28 mouse cellular contexts compared by ENCODE assay signal in the genomic region with DNA sequence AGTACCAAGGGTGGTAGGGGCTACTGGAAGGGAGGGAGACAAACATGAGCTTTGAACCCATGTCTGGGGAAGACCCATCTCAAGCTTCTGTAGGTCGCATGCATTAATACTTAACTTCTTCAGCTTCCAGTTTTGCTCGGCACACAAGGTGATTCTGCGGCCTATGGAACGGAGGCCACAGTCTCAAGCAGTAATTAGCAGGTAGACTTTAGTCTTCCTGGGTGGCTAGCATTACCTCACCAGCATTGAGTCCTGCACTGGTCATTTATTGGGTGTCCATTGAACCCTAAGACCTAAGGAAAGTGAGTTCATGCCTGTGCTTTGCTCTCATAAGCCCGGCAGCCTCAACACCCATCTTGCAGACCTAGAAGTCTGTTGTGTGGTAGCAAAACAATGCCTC.
DNase-seq lines count a peak whose midpoint lies in the region; ATAC-seq lines count a peak whose summit lies in the region.
"Had no signal": no experiment of that assay in that cellular context is flagged by ENCODE, and none has a peak within 500 bp of the region (broad histone marks: within the 10 kb centered on the region; RNA-seq: fewer than 3 reads in every experiment).

No protein-coding gene starts in this region.

- no peak overlapping the region for H3K4me3 ChIP-seq in forebrain, embryonic 13.5 days
- no peak overlapping the region for H3K4me3 ChIP-seq in forebrain, embryonic 10.5 days
- no peak overlapping the region for H3K4me3 ChIP-seq in kidney, embryonic 15.5 days (replicated peaks)
- H3K4me3 ChIP-seq in forebrain, embryonic 16.5 days (replicated peaks; ENCODE audit: low read length), result no peak overlapping the region
- H3K4me3 ChIP-seq: heart, embryonic 10.5 days; hindbrain, embryonic 12.5 days; midbrain, embryonic 13.5 days had no signal

- H3K4me2 ChIP-seq in forebrain, embryonic 13.5 days, result no peak overlapping the region
- H3K4me2 ChIP-seq in kidney, embryonic 15.5 days, result no peak overlapping the region
- no peak overlapping the region for H3K4me2 ChIP-seq in forebrain, embryonic 16.5 days (ENCODE audit: low read length)
- H3K4me2 ChIP-seq: hindbrain, embryonic 12.5 days; midbrain, embryonic 13.5 days had no signal

- H3K27me3 ChIP-seq in forebrain, embryonic 13.5 days, result no peaks in the 10 kb centered on the region
- H3K27me3 ChIP-seq in forebrain, embryonic 10.5 days (ENCODE audit: poor library complexity, severe bottlenecking), result no peaks in the 10 kb centered on the region
- H3K27me3 ChIP-seq in kidney, embryonic 15.5 days, result no peaks in the 10 kb centered on the region
- no peaks in the 10 kb centered on the region for H3K27me3 ChIP-seq in forebrain, embryonic 16.5 days (replicated peaks; ENCODE audit: control insufficient read depth, insufficient read depth, low read length)
- H3K27me3 ChIP-seq: CH12.LX; hindbrain, embryonic 12.5 days; midbrain, embryonic 13.5 days had no signal

- H3K9me3 ChIP-seq in forebrain, embryonic 13.5 days (replicated peaks), result no peaks in the 10 kb centered on the region
- H3K9me3 ChIP-seq in forebrain, embryonic 10.5 days, result no peaks in the 10 kb centered on the region
- no peaks in the 10 kb centered on the region for H3K9me3 ChIP-seq in kidney, embryonic 15.5 days (replicated peaks)
- H3K9me3 ChIP-seq in forebrain, embryonic 16.5 days (ENCODE audit: control insufficient read depth, low read length), result no peaks in the 10 kb centered on the region
- H3K9me3 ChIP-seq: heart, embryonic 10.5 days; hindbrain, embryonic 12.5 days; midbrain, embryonic 13.5 days had no signal

- H3K27ac ChIP-seq in forebrain, embryonic 13.5 days, result peak overlapping the region; percentile 59; the same call in 1 of the 2 replicates
- no peak overlapping the region for H3K27ac ChIP-seq in forebrain, embryonic 10.5 days
- no peak overlapping the region for H3K27ac ChIP-seq in kidney, embryonic 15.5 days
- peak overlapping the region; percentile 41 for H3K27ac ChIP-seq in forebrain, embryonic 16.5 days (ENCODE audit: low read length)
- H3K27ac ChIP-seq: heart, embryonic 10.5 days; hindbrain, embryonic 12.5 days; hindbrain, postnatal 0 days; liver, embryonic 14.5 days; macrophage; midbrain, embryonic 13.5 days; stomach, postnatal 0 days had no signal

- H3K36me3 ChIP-seq in forebrain, embryonic 13.5 days (ENCODE audit: poor library complexity, severe bottlenecking), result 0 out of 2 replicates have a peak, but pooled peaks cover 8% of the 10 kb centered on the region
- H3K36me3 ChIP-seq in forebrain, embryonic 10.5 days (replicated peaks), result peaks cover 5% of the 10 kb centered on the region; the same call in 1 of the 2 replicates
- H3K36me3 ChIP-seq in kidney, embryonic 15.5 days, result no peaks in the 10 kb centered on the region
- H3K36me3 ChIP-seq in forebrain, embryonic 16.5 days (ENCODE audit: control insufficient read depth, insufficient read depth), result no peaks in the 10 kb centered on the region
- H3K36me3 ChIP-seq: hindbrain, embryonic 12.5 days had no signal

- WGBS in forebrain, embryonic 13.5 days, result 95% methylated on average over 5 of the region's 5 CpGs
- 94% methylated on average over 5 of the region's 5 CpGs for WGBS in forebrain, embryonic 10.5 days
- 88% methylated on average over 5 of the region's 5 CpGs for WGBS in kidney, embryonic 15.5 days
- 94% methylated on average over 5 of the region's 5 CpGs for WGBS in forebrain, embryonic 16.5 days

- DNase-seq in forebrain, embryonic 10.5 days (ENCODE audit: extremely low spot score, low spot score), result no peak
- DNase-seq in kidney, adult 11 months, result peak; percentile 37
- DNase-seq in kidney, postnatal 14 days, result peak; percentile 30
- no peak for DNase-seq in spleen, postnatal 4 days (ENCODE audit: low spot score in 2 of 2)
- no peak for DNase-seq in embryo, embryonic 11 days
- DNase-seq: adrenal gland, adult 8-10 months; cerebellum, adult 2 months; cerebellum, postnatal 25 days; gastrocnemius, postnatal 10 days; heart, postnatal 36 days; liver; lung, adult 2 months; lung, postnatal 10 days; right cerebral cortex, postnatal 14 days; thymus, adult 18-20 months; thymus, postnatal 25 days had no signal

- ATAC-seq in forebrain, embryonic 13.5 days, result no peak
- no peak; the same call in 1 of the 2 replicates for ATAC-seq in kidney, embryonic 15.5 days (replicated peaks; ENCODE audit: low FRiP score)
- ATAC-seq in forebrain, embryonic 16.5 days, result no peak
- ATAC-seq: activated CD4-positive, CD25-positive, alpha-beta regulatory T cell, adult 4 months; hindbrain, postnatal 0 days; midbrain, embryonic 13.5 days had no signal

- H3K4me1 ChIP-seq in forebrain, embryonic 13.5 days, result peaks cover 49% of the 10 kb centered on the region
- peaks cover 3% of the 10 kb centered on the region; the same call in 1 of the 2 replicates for H3K4me1 ChIP-seq in forebrain, embryonic 10.5 days
- H3K4me1 ChIP-seq in kidney, embryonic 15.5 days, result peaks cover 11% of the 10 kb centered on the region
- H3K4me1 ChIP-seq in forebrain, embryonic 16.5 days (replicated peaks; ENCODE audit: control insufficient read depth, insufficient read depth, low read length), result peaks cover 54% of the 10 kb centered on the region

- no peak overlapping the region for H3K9ac ChIP-seq in forebrain, embryonic 13.5 days
- no peak overlapping the region for H3K9ac ChIP-seq in kidney, embryonic 15.5 days
- H3K9ac ChIP-seq in forebrain, embryonic 16.5 days (replicated peaks; ENCODE audit: low read depth, low read length), result no peak overlapping the region
- H3K9ac ChIP-seq: hindbrain, embryonic 12.5 days; liver, embryonic 14.5 days; midbrain, embryonic 13.5 days had no signal

Comparison
In these comparisons a context has a peak if more than half of its experiments do, and no peak if none do; other contexts are left out.
1. H3K27ac ChIP-seq: peak in forebrain, embryonic 13.5 days (single experiment) and forebrain, embryonic 16.5 days (single experiment); none in forebrain, embryonic 10.5 days (single experiment) and kidney, embryonic 15.5 days (single experiment).
2. DNase-seq: peak in kidney, adult 11 months (single experiment) and kidney, postnatal 14 days (single experiment); none in forebrain, embryonic 10.5 days (single experiment), spleen, postnatal 4 days (0 of 2) and embryo, embryonic 11 days (single experiment).